Mouse (Mus musculus) embryonic facial prominence, embryonic 12.5 days (tissue): ENCODE data around the gene Vmn2r97. TPM values are rescaled to one million over a fixed set of nuclear protein-coding genes. Genes with fewer than 3 reads are reported as not detected.
"Not testable (repeated sequence)": the region's sequence is repeated elsewhere in the genome, so short reads cannot be mapped to it uniquely, and the experiment has no call there.

Source experiments
- ATAC-seq: fragments of 200-750 bp; cut with Nextera tagmentation; 2 replicates; pipeline ENCODE4 v1.8.0; 2017; ENCODE audit not compliant: insufficient number of reproducible peaks, insufficient read depth, low FRiP score, low TSS enrichment
- H3K27ac ChIP-seq: fragments of 300-500 bp; sonication (generic); 2 replicates; pipeline ENCODE4 v1.5.1; 2016; ENCODE audit warnings: mild to moderate bottlenecking
- H3K27me3 ChIP-seq: fragments of 300-500 bp; sonication (generic); 2 replicates; pipeline ENCODE4 v1.6.1; 2016; ENCODE audit warnings: mild to moderate bottlenecking, moderate library complexity
- H3K36me3 ChIP-seq: fragments of 300-500 bp; sonication (generic); 2 replicates; pipeline ENCODE4 v1.6.1; 2016; ENCODE audit warnings: mild to moderate bottlenecking
- H3K4me1 ChIP-seq: fragments of 300-500 bp; sonication (generic); 2 replicates; pipeline ENCODE4 v1.6.1; 2016
- H3K4me2 ChIP-seq: fragments of 300-500 bp; sonication (generic); replicated peaks from 2 replicates; pipeline ENCODE4 v1.6.1; 2016; ENCODE audit warnings: mild to moderate bottlenecking, moderate library complexity
- H3K4me3 ChIP-seq: fragments of 300-500 bp; sonication (generic); 2 replicates; pipeline ENCODE4 v1.5.1; 2016; ENCODE audit warnings: mild to moderate bottlenecking
- H3K9ac ChIP-seq: fragments of 300-500 bp; sonication (generic); 2 replicates; pipeline ENCODE4 v1.6.1; 2016; ENCODE audit warnings: mild to moderate bottlenecking, moderate library complexity
- H3K9me3 ChIP-seq: fragments of 300-500 bp; sonication (generic); 2 replicates; pipeline ENCODE4 v1.6.1; 2016; ENCODE audit warnings: mild to moderate bottlenecking, moderate library complexity
- WGBS: fragments of 180-500 bp; shearing (Covaris S2); methylation state at CpG from one replicate; pipeline ENCODE4 v1.1.7; 2016; 5-methylcytosine and 5-hydroxymethylcytosine counted together
- polyA plus RNA-seq: library from polyadenylated mRNA; unstranded; fragments of >200 nt; fragmentation: Nextera tagmentation; extraction: Ambion mirVana; gene quantifications from 2 replicates; pipeline ENCODE4 v1.2.1, GENCODE M21; 2016

The Vmn2r97 gene
- polyA plus RNA-seq: not detected in 2 replicates

- not testable (repeated sequence) for H3K27me3 ChIP-seq, H3K27ac ChIP-seq, ATAC-seq, H3K4me2 ChIP-seq, H3K36me3 ChIP-seq, H3K9ac ChIP-seq, H3K4me3 ChIP-seq, H3K4me1 ChIP-seq, H3K9me3 ChIP-seq
- WGBS: 67% methylated on average over 2 of the region's 2 CpGs
Measured at GRCm38 (mm10) chr17:18914000-18914399, at the start of gene Vmn2r97. Gene Vmn2r97, plus strand, starts transcription at chr17:18914300.

- not testable (repeated sequence) for H3K4me2 ChIP-seq, H3K9ac ChIP-seq, H3K9me3 ChIP-seq, H3K36me3 ChIP-seq, H3K4me3 ChIP-seq, H3K4me1 ChIP-seq, H3K27me3 ChIP-seq, H3K27ac ChIP-seq, ATAC-seq
- 52% methylated on average over 2 of the region's 2 CpGs for WGBS
Measured at GRCm38 (mm10) chr17:18882436-18882835, 31.7 kb upstream of the Vmn2r97 start.

GRCm38 (mm10) chr17:18889745-18890329 is 24.3 kb upstream of the Vmn2r97 start:
- Histone ChIP-seq H3K36me3 (no peaks in the 10 kb centered on the region), H3K9me3 (peaks cover 12% of the 10 kb centered on the region), H3K4me3 (no peak overlapping the region), H3K4me2 (no peak overlapping the region), H3K27me3 (no peaks in the 10 kb centered on the region), H3K27ac (no peak overlapping the region), H3K4me1 (no peaks in the 10 kb centered on the region), H3K9ac (no peak overlapping the region)
- no peak for ATAC-seq
- 84% methylated on average over 6 of the region's 6 CpGs for WGBS

GRCm38 (mm10) chr17:18957800-18958199 is 43.7 kb downstream of the Vmn2r97 start:
- H3K27ac ChIP-seq, H3K4me3 ChIP-seq, H3K36me3 ChIP-seq, H3K9ac ChIP-seq, H3K4me1 ChIP-seq, H3K27me3 ChIP-seq, ATAC-seq, H3K4me2 ChIP-seq: not testable (repeated sequence)
- WGBS: 72% methylated on average over 1 of the region's 1 CpGs
- H3K9me3 ChIP-seq: peaks cover 45% of the 10 kb centered on the region

- no peak overlapping the region for H3K4me3 ChIP-seq
- no peaks in the 10 kb centered on the region for H3K27me3 ChIP-seq
- no peak overlapping the region for H3K4me2 ChIP-seq
- 91% methylated on average over 29 of the region's 29 CpGs for WGBS
- H3K9ac ChIP-seq: no peak overlapping the region
- ATAC-seq: no peak
- no peaks in the 10 kb centered on the region for H3K36me3 ChIP-seq
- H3K4me1 ChIP-seq: no peaks in the 10 kb centered on the region
- H3K9me3 ChIP-seq: peaks cover 20% of the 10 kb centered on the region
- H3K27ac ChIP-seq: no peak overlapping the region
Measured at GRCm38 (mm10) chr17:18968371-18969275, 54.5 kb downstream of the Vmn2r97 start.

Other genes starting within 250 kb of the Vmn2r97 start
- gene Vmn2r98, start 139.2 kb downstream of the Vmn2r97 start, polyA plus RNA-seq: not detected in 2 replicates